ENCODE assay signal across 24 mouse cellular contexts in genomic region chr13:56947266-56947665, GRCm38 (mm10). TPM values are rescaled to one million over a fixed set of nuclear protein-coding genes. Genes with fewer than 3 reads are reported as not detected.
DNase-seq lines count a peak whose midpoint lies in the region; ATAC-seq and TF ChIP-seq lines count a peak whose summit lies in the region.
"Had no signal": no experiment of that assay in that cellular context is flagged by ENCODE, and none has a peak within 500 bp of the region (broad histone marks: within the 10 kb centered on the region; RNA-seq: fewer than 3 reads in every experiment).

No protein-coding gene starts in this region.

- no peak for ATAC-seq in stomach, postnatal 0 days (ENCODE audit: low FRiP score, low TSS enrichment)
- no peak for ATAC-seq in liver, embryonic 12.5 days
- ATAC-seq: intestine, embryonic 15.5 days had no signal

- WGBS in stomach, postnatal 0 days: 77% methylated on average over 7 of the region's 7 CpGs
- 59% methylated on average over 7 of the region's 7 CpGs for WGBS in liver, embryonic 12.5 days (ENCODE audit: insufficient replicate concordance)

- H3K36me3 ChIP-seq in stomach, postnatal 0 days (ENCODE audit: control insufficient read depth, insufficient read depth, low read length): no peaks in the 10 kb centered on the region
- H3K36me3 ChIP-seq in liver, embryonic 12.5 days: no peaks in the 10 kb centered on the region
- H3K36me3 ChIP-seq: embryonic facial prominence, embryonic 13.5 days; forebrain, embryonic 12.5 days; heart, embryonic 10.5 days; hindbrain, embryonic 12.5 days; intestine, embryonic 15.5 days had no signal

- H3K4me3 ChIP-seq in stomach, postnatal 0 days (ENCODE audit: low read depth, low read length): no peak overlapping the region
- H3K4me3 ChIP-seq in liver, embryonic 12.5 days: no peak overlapping the region
- H3K4me3 ChIP-seq: embryonic facial prominence, embryonic 13.5 days; forebrain, embryonic 12.5 days; gastrocnemius, adult 2 months; heart, embryonic 10.5 days; hindbrain, embryonic 12.5 days; intestine, embryonic 15.5 days had no signal

- H3K27me3 ChIP-seq in stomach, postnatal 0 days (ENCODE audit: control insufficient read depth, insufficient read depth, low read length): no peaks in the 10 kb centered on the region
- H3K27me3 ChIP-seq in liver, embryonic 12.5 days (replicated peaks): no peaks in the 10 kb centered on the region
- H3K27me3 ChIP-seq: CH12.LX; embryonic facial prominence, embryonic 13.5 days; forebrain, embryonic 12.5 days; hindbrain, embryonic 12.5 days; intestine, embryonic 15.5 days had no signal

- TF ChIP-seq EP300 in stomach, postnatal 0 days (optimal IDR thresholded peaks at IDR 0.05): no peak

- H3K4me2 ChIP-seq in stomach, postnatal 0 days (replicated peaks; ENCODE audit: low read depth): no peak overlapping the region
- H3K4me2 ChIP-seq in liver, embryonic 12.5 days: no peak overlapping the region
- H3K4me2 ChIP-seq: embryonic facial prominence, embryonic 13.5 days; forebrain, embryonic 12.5 days; hindbrain, embryonic 12.5 days; intestine, embryonic 15.5 days had no signal

- no peak overlapping the region for H3K27ac ChIP-seq in stomach, postnatal 0 days (replicated peaks)
- H3K27ac ChIP-seq in liver, embryonic 12.5 days: no peak overlapping the region
- H3K27ac ChIP-seq: embryonic facial prominence, embryonic 13.5 days; forebrain, embryonic 12.5 days; gastrocnemius, adult 2 months; heart, embryonic 10.5 days; hindbrain, embryonic 12.5 days; intestine, embryonic 15.5 days had no signal

- no peak overlapping the region for H3K9ac ChIP-seq in stomach, postnatal 0 days (ENCODE audit: low read length)
- H3K9ac ChIP-seq in liver, embryonic 12.5 days: no peak overlapping the region
- H3K9ac ChIP-seq: embryonic facial prominence, embryonic 13.5 days; forebrain, embryonic 12.5 days; hindbrain, embryonic 12.5 days; intestine, embryonic 15.5 days had no signal

- no peaks in the 10 kb centered on the region for H3K4me1 ChIP-seq in stomach, postnatal 0 days (replicated peaks; ENCODE audit: control insufficient read depth, insufficient read depth)
- H3K4me1 ChIP-seq in liver, embryonic 12.5 days: no peaks in the 10 kb centered on the region
- H3K4me1 ChIP-seq: embryonic facial prominence, embryonic 13.5 days; forebrain, embryonic 12.5 days; heart, embryonic 10.5 days; hindbrain, embryonic 12.5 days; intestine, embryonic 15.5 days had no signal

- no peaks in the 10 kb centered on the region for H3K9me3 ChIP-seq in stomach, postnatal 0 days (ENCODE audit: control insufficient read depth, low read length)
- no peaks in the 10 kb centered on the region for H3K9me3 ChIP-seq in liver, embryonic 12.5 days (replicated peaks)
- H3K9me3 ChIP-seq: embryonic facial prominence, embryonic 13.5 days; forebrain, embryonic 12.5 days; heart, embryonic 10.5 days; hindbrain, embryonic 12.5 days; intestine, embryonic 15.5 days had no signal

- intact Hi-C loops in left cerebral cortex, postnatal 4 days (cut with DNase I): no loop called here

- TF ChIP-seq CTCF in stomach, postnatal 0 days (IDR thresholded peaks at IDR 0.05; ENCODE audit: low read depth): no peak

- peak; percentile 15 to 48 for DNase-seq in cerebellum, postnatal 25 days
- no peak for DNase-seq in cerebellum, adult 9-11 months
- DNase-seq in left cerebral cortex, postnatal 4 days: peak; percentile 40
- no peak for DNase-seq in left cerebral cortex, adult 11 months (ENCODE audit: low spot score)
- peak; percentile 35 for DNase-seq in testis, postnatal 10 days (ENCODE audit: low spot score)
- DNase-seq in testis, postnatal 14 days (ENCODE audit: low spot score): no peak
- peak; percentile 9 for DNase-seq in stomach, postnatal 0 days (ENCODE audit: low spot score)
- DNase-seq: adrenal gland, adult 2 months; adrenal gland, postnatal 25 days; cerebellum, adult 11-12 months; cerebellum, adult 9-10 months; gastrocnemius, adult 2 months; gastrocnemius, postnatal 25 days; heart, postnatal 10 days; heart, postnatal 4 days had no signal

RNA-seq across cellular contexts. Expression of gene Trpc7, which starts 51.5 kb away (rescaled TPM):
- 1 to 10 TPM; 5.3 to 5.8 TPM for total RNA-seq in left cerebral cortex, postnatal 4 days (2021)
- polyA plus RNA-seq in stomach, postnatal 0 days (2015; fragmentation: Nextera tagmentation; extraction: Ambion mirVana): 0.11 and 0.19 TPM in 2 replicates
- not detected in 2 replicates for polyA plus RNA-seq in liver, embryonic 12.5 days (2016; fragmentation: Nextera tagmentation; extraction: Ambion mirVana)
- total RNA-seq: CH12.LX; gastrocnemius, adult 2 months; gastrocnemius, postnatal 25 days; granulocyte monocyte progenitor cell, adult 5-6 weeks had no signal
- polyA plus RNA-seq: heart, embryonic 14.5 days had no signal

Comparison
In these comparisons a context has a peak if more than half of its experiments do, and no peak if none do; other contexts are left out.
1. DNase-seq: peak in cerebellum, postnatal 25 days (2 of 2), left cerebral cortex, postnatal 4 days (single experiment), testis, postnatal 10 days (single experiment) and stomach, postnatal 0 days (single experiment); none in cerebellum, adult 9-11 months (single experiment), left cerebral cortex, adult 11 months (single experiment) and testis, postnatal 14 days (single experiment).